Mouse (Mus musculus): ENCODE measurements at regions not wholly inside any gene's neighbourhood (a gene's known extent, or its start where the extent isn't known, plus 50 kb on each side); places are given as distances from the start of the nearest gene placed in this dataset.

DNA sequence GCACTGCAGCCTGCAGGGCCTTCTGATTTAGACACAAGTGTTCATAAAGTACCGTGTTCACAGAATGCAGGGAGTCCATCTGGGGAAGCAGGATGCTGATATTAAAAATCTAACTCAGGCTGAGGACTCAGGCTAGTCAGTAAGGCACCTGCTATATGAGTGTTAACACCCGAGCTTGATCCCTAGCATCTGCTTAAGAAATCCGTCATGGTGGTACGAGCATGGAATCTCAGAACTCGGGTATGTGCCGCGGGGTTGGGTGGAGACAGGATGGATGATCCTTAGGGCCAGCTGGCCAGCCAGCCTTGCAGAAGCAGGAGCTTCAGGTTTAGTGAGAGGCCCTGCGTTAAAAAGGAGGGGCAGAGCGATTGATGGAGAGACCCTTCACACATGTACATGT, 160.1 kb downstream of the Slc4a3 start:
- TF ChIP-seq POLR2A (IDR thresholded peaks at IDR 0.05; ENCODE audit: insufficient read depth, low read depth, low read length) (no peak), CTCF (IDR thresholded peaks at IDR 0.05; ENCODE audit: insufficient read depth, low read depth, low read length) (no peak)

Measured in olfactory bulb, adult 2 months (tissue).